Mouse (Mus musculus): ENCODE measurements around the gene Apoc2. TPM values are rescaled to one million over a fixed set of nuclear protein-coding genes. Genes with fewer than 3 reads are reported as not detected.

Apoc2 gene
- total RNA-seq, 4 experiments from 2014 or later, result 0.92 TPM; not detected in 3

DNA sequence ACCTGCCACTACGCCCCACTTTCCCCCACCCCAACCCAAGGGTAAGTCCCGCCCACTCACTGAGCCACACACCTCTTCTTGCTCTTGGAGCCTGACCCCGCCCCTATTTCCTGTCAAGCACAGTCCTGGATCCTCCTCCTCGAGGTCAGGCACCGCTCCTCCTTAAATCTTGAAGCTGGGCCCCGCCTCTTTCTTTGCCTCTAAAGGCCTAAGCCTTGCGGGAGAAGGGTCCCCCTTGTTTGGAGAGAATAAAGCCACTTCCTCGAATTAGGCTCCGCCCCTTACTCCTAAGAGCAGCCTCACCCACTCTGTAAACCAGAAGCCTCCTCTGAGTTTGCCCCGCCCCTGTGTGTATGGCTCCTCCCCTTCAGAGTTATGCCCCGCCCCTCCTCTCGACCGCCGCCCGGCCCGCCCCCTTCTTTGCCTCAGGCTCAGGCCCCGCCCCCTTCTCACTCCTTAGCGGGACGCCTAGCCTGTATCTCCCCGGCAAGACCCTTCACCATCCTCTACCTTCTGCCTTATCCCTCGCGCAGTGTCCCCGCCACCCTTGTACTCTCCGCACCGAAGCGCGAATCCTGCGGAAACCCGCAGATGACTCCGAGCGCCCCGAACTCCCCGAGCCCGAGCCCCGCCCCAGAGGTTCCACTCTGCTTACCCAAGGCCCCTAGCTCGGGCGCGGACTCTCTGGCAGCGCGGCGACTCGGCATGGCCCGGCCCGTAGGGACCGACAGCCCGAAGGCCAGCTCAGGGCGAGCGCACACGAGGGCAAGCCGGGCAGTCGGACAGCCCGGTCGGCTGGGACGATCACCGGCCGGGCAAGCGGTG, 49.0 kb downstream of the Apoc2 start:
- DNase-seq (ENCODE audit: low spot score), result peak; percentile 96

GRCm38 (mm10) chr7:19628192-19628535, 49.6 kb downstream of the Apoc2 start:
- DNase-seq (ENCODE audit: low spot score), result no peak

GRCm38 (mm10) chr7:19627721-19628120, 50.0 kb downstream of the Apoc2 start:
- no peak for DNase-seq (ENCODE audit: low spot score)

DNA sequence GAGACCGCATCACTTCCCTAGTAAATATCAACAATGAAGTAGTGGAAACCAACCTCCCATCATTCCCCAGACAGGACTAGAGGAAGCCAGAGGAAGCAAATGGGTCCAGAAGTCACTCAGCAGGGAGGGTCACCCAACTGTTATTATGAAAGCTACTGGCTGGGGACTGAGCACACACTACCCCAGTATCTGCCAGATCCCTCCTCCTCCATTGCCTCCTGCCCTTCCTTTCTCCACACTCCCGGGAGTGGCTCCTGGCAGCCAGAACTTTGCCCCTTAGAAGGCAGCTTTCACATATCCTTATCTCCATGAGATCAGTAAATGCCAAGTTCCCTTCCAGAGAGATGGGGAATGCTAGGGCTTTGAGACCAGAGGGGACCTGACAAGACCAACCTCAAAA, 54.3 kb downstream of the Apoc2 start:
- DNase-seq (ENCODE audit: low spot score), result no peak

DNA sequence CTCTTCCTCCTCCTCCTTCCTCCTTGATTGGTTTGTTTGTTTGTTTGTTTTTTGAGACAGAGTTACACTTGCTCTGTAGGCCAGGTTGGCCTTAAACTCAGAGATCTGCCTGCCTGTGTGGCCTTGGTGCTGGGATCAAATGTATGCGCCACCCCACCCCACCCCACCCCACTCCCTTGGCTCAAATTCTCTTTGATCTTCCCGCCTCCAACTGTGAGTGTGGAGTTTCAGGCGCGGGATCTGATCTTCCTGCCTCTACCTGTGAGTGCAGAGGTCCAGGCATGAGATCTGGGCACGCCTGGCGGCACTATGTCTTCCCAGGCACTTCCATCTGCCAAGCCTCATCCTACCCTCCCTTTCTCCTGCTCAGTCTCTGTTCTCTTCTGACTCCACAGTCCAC, 55.5 kb downstream of the Apoc2 start:
- DNase-seq (ENCODE audit: low spot score), result no peak

Other genes with a start within 250 kb of the Apoc2 start
- gene Mark4, start 219.1 kb downstream of the Apoc2 start, total RNA-seq (2022), result 10 to 100 TPM; 22.8 to 26.4 (median 24.3) TPM
- 1 to 10 TPM in 3 of 4 experiments, under 1 TPM in 1; 0.94 to 1.5 (median 1.1) TPM for gene Exoc3l2, start 214.6 kb downstream of the Apoc2 start, total RNA-seq (2022)
- gene Bloc1s3, start 169.6 kb downstream of the Apoc2 start, total RNA-seq (2022), result 1 to 10 TPM; 2.2 to 3.1 (median 3.0) TPM
- 10 to 100 TPM; 36.3 to 44.7 (median 37.2) TPM for gene Trappc6a, start 169.5 kb downstream of the Apoc2 start, total RNA-seq (2022)
- not detected for gene Nkpd1, start 160.1 kb downstream of the Apoc2 start, total RNA-seq (2022)
- gene Ppp1r37, start 114.9 kb downstream of the Apoc2 start, total RNA-seq (2022), result 10 to 100 TPM; 61.6 to 72.9 (median 63.8) TPM
- under 1 TPM; 0.25 to 0.84 (median 0.34) TPM for gene Zfp296, start 100.7 kb downstream of the Apoc2 start, total RNA-seq (2022)
- gene Gemin7, start 100.3 kb downstream of the Apoc2 start, total RNA-seq (2022), result 10 to 100 TPM; 44.9 to 65.4 (median 52.1) TPM
- 10 to 100 TPM in 3 of 4 experiments, 1 to 10 TPM in 1; 9.6 to 16.8 (median 12.1) TPM for gene Clasrp, start 73.5 kb downstream of the Apoc2 start, total RNA-seq (2022)
- 1 to 10 TPM; 6.4 to 9.2 (median 7.7) TPM for gene Relb, start 48.5 kb downstream of the Apoc2 start, total RNA-seq (2022)
- gene Clptm1, start 12.9 kb downstream of the Apoc2 start, total RNA-seq (2022), result 10 to 100 TPM; 69.3 to 77.8 (median 72.6) TPM
- gene Gm44805, start 3.5 kb upstream of the Apoc2 start, total RNA-seq (2022), result not detected
- gene Apoc4, start 3.5 kb upstream of the Apoc2 start, total RNA-seq (2022), result not detected
- gene Apoc1, start 14.7 kb upstream of the Apoc2 start, total RNA-seq (2022), result 1 to 10 TPM in 1 of 4 experiments, under 1 TPM in 1, not detected in 2; 0.98 to 1.1 TPM
- gene Apoe, start 21.2 kb upstream of the Apoc2 start, total RNA-seq (2022), result 100 to 1,000 TPM; 172 to 309 (median 253) TPM
- gene Tomm40, start 37.5 kb upstream of the Apoc2 start, total RNA-seq (2022), result 100 to 1,000 TPM in 1 of 4 experiments, 10 to 100 TPM in 3; 94.0 to 101 (median 99.2) TPM
- gene Nectin2, start 72.5 kb upstream of the Apoc2 start, total RNA-seq (2022), result 10 to 100 TPM; 24.8 to 37.3 (median 34.9) TPM
- gene Bcam, start 93.1 kb upstream of the Apoc2 start, total RNA-seq (2022), result 100 to 1,000 TPM; 185 to 199 (median 197) TPM
- gene Cblc, start 118.9 kb upstream of the Apoc2 start, total RNA-seq (2022), result under 1 TPM in 2 of 4 experiments, not detected in 2; 0.37 to 0.76 TPM
- 1 to 10 TPM; 2.1 to 4.4 (median 3.5) TPM for gene Bcl3, start 144.8 kb upstream of the Apoc2 start, total RNA-seq (2022)
- gene Gm19345, start 174.1 kb upstream of the Apoc2 start, total RNA-seq (2022), result not detected
- gene Ceacam16, start 183.4 kb upstream of the Apoc2 start, total RNA-seq (2022), result under 1 TPM in 1 of 4 experiments, not detected in 3; 0.27 TPM
- not detected for gene Ceacam19, start 210.0 kb upstream of the Apoc2 start, total RNA-seq (2022)
- 10 to 100 TPM; 17.9 to 25.0 (median 20.5) TPM for gene Pvr, start 243.2 kb upstream of the Apoc2 start, total RNA-seq (2022)